Mouse (Mus musculus) cerebral cortex, adult 2 months (tissue): ENCODE results near the gene Elk4.

ENCODE experiments used
- WGBS: fragments of 180-500 bp; shearing (Covaris S2); methylation state at CpG from one replicate; pipeline ENCODE4 v1.1.7; 2018; 5-methylcytosine and 5-hydroxymethylcytosine counted together

The Elk4 gene

DNA sequence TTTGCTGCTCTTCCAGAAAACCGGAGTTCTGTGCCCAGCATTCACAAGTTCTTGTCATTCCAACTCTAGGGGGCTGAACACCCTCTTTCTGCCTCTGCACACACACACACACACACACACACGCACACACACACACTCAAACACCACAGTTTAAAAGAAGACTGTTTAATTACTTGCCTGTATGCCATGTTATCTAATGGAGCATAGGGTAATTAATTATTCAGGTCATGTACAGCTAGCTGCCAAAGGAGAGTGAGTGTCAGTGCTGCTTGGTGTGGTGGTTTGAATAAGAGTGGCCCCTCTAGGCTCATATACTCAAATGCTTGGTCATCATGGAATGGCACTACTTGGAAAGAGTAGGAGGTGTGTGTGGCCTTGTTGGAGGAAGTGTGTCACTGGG, 23.6 kb upstream of the Elk4 start:
- WGBS, result 61% methylated on average over 2 of the region's 2 CpGs

GRCm38 (mm10) chr1:131987432-131987831, 20.0 kb upstream of the Elk4 start:
- WGBS, result 53% methylated on average over 15 of the region's 15 CpGs

DNA sequence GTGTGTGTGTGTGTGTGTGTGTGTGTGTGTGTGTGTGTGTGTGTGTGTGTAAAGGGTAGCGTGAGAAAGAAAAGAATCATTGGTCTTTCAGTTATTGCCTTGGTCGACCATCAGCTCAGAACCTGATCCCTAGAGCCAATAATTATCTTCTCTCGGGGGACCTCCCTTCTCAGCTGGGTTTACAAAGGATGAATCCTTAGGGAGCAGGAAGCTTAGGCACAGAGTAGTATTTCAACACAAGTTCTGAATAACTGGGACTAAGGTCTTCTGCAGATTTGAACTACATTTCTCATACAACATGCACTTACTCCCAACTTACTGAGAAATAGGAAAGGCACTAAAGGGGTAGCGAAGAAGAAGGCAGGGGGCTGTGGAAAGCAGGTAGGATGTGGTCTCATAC, 17.9 kb upstream of the Elk4 start:
- WGBS, result 78% methylated on average over 4 of the region's 4 CpGs

DNA sequence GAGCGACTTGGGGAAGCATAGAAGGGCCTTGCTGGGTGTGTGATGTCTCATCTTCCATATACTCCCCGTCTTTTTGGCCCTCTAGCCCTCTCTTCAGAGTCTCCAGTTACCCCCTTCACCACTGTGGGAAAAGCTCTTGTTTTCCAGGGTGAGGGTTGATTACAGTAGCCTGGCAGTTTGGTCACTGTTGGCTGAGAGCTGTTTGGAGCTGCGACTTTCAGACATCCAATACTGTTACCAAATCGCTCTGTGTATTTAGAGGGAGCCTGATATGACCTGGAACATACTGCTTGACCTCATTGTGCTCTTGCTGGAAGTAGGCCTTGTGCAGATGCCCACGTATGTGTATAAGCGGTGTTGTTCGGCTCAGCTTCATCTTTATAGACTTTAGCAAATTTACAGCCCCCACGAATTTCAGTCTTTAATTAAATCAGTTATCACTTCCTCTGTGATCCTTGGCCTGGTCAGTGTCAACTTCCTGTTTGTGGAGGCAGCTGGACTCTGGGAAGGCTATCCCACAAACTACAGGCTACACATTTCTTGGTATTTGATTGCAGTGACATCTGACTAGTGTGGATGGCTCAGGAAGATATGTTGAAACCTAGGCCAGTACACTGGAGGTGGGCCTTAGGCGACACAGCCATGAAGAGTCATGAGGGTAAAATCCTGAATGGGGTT, 17.2 kb upstream of the Elk4 start:
- WGBS, result 89% methylated on average over 9 of the region's 9 CpGs

DNA sequence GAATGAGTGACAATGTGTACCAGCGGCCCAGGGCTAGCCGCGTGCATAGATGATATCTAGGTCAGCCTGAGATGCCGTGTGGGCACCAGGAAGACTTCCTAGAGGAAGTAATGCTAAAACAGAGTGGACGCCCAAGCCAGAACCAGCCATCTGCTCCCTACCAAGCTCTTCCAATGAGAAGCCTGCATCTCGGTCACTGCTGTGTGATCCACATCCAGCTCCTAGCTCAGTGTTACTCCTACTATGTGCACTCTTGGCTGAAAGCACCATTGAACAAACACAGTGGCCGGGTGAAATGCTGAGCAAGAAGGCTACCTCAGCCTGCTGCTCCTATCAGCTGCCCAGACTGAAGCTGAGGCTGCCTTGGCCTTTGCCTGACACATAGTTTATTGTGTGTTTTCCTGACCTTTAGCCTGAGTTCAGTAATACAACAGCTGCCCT, 14.8 kb upstream of the Elk4 start:
- 63% methylated on average over 7 of the region's 7 CpGs for WGBS

DNA sequence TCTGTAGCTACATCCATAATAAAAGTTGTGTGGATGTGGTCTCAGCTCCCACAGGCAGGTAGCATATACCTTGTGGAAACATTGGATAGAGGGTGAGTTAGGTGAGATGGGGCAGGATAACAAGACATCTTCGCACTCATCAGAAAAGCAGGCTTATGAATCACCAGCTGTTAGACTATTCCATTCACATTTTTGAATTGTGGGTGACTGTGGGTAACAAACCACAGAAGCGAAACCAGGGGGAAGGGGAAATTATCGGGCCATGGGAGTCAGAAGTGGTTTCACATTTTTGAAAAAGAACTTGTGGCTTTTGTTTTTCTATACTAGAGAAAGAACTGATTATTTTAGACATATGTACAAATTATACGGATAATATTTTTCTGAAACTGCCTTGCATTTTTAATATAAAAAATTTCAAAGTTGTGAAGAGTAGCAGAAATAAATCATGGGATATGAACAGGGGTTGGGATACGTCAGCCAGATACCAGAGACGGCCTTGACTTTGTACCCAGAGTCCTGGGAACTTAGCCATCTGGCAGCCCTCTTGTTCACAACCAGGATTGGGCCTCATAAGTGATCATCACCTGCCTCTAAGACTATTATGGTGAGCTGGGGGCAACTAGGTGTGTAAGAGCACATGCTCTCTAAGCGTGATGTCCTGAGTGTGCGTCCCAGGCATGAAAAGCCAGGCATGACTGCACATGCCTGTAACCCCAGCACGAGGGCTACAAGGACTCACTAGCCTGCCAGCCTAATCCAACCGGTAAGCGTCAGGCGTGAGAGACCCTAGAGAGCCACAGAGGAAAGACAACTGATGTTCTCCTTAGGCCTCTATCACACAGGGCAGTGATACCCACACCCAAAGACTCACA, 14.0 kb upstream of the Elk4 start:
- 91% methylated on average over 12 of the region's 12 CpGs for WGBS

DNA sequence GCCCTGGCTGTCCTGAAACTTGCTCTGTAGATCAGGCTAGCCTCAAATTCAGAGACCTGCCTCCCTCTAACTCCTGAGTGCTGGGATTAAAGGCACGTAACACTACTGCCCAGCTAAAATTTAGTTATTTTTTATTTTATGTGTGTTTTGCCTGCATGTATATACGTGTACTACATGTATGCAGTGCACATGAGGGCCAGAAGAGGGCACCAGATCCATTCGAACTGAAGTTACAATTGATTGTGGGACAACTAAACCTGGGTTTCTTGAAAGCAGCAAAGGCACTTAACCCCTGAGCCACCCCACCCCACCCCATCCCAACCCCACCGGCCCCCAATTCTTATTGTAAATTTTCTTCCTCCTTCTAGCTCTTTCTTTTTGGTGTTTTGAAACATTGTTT, 12.3 kb upstream of the Elk4 start:
- 48% methylated on average over 4 of the region's 4 CpGs for WGBS

DNA sequence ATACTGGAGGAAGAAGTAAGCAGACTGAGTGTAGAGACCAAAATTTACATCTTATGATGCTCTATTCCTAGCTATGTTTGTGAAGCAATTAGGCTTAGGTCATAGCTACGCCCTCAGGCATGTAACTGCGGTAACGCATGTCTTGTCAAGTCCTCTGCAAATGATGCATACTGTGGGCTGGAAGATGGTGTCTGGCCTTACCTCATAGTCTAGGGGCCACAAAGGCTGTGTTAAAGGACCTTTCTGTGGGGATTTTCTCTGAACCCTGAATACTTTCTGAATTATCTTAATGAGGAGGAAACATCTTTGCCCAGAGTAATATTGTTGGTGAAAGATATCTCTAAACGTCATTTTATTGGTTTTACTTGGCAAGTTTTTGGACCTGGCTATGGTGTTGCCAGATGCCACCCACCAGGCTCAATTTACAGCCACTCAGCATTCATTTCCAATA, 5.5 kb upstream of the Elk4 start:
- 84% methylated on average over 4 of the region's 4 CpGs for WGBS

DNA sequence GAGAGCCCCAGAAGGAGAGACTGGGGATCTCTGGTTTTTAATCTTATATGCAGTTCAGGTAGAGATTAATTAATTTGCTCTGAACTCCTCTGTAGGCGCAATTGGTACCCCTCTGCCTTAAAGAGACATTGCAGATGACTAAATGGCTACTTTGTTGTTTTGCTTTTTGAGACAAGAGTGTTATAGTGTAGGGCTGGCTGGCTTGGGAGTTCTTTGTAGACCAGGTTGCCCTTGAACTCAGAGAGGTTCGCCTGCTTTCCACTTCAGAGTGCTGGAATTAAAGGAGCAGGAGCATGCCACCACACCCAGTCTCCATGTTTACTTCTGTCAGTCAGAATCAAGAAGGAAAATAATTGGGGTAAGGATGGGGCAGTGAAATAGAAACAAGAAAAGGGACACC, 4.3 kb upstream of the Elk4 start:
- 83% methylated on average over 2 of the region's 2 CpGs for WGBS

GRCm38 (mm10) chr1:132003817-132004216, 3.6 kb upstream of the Elk4 start:
- WGBS, result 27% methylated on average over 1 of the region's 1 CpGs

- 88% methylated on average over 6 of the region's 6 CpGs for WGBS
Measured at GRCm38 (mm10) chr1:132004574-132005180, 2.7 kb upstream of the Elk4 start.

DNA sequence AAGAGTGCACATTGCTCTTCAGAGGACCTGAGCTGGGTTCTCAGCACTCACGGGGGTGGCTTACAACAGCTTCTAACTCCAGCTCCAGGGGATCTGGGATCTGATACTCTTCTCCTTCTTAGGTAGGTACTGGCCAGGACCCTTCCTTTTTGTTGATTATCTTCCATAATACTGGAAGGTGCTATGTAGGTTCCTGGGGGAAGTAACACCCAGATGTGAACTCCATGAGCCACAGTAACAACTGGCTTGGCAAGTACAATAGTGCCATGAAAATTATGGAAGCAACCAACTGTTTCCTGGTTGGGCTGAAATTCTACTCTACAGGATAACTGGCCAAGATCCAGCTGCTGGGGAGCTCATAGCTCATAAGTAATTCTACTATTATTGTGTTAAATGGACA, 1.9 kb upstream of the Elk4 start:
- WGBS, result 84% methylated on average over 1 of the region's 1 CpGs

DNA sequence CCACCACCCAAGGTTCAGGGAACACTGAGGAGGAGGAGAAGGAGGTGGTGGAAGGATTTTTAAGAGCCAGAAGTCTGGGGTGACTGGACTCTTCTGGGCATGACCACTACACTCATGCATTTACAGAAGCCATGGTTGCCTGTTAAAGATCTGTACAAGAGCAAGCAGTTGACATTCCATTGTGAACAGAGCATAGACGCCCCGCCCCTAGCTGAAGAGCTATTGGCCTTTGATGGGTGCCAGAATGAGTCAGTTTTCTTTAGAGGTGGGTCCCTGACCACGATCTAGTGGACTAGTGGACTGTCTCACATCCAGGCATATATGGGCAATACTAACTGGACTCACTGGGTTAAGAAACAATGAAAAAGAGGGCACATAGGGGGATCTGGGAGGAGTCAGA, 1.4 kb upstream of the Elk4 start:
- WGBS, result 84% methylated on average over 3 of the region's 3 CpGs

DNA sequence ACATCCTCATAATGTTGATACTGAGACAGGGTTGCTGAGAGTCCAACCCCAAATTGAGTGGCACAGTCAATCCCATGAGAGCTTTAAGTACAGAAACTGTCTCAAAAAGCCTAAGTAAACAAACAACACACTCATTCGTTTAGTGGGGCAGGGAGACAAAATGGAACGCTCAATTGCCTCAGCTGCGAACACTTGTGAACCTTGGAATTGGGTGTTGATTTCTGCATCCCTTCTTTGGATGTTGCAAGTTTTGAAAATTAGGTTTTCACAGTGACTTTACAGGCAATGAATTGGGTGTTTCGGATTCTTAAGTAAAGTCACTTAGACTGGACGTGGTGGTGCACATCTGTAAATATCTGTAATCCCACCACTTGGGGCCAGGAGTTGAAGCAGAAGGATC, 686 bp upstream of the Elk4 start:
- 22% methylated on average over 5 of the region's 5 CpGs for WGBS

DNA sequence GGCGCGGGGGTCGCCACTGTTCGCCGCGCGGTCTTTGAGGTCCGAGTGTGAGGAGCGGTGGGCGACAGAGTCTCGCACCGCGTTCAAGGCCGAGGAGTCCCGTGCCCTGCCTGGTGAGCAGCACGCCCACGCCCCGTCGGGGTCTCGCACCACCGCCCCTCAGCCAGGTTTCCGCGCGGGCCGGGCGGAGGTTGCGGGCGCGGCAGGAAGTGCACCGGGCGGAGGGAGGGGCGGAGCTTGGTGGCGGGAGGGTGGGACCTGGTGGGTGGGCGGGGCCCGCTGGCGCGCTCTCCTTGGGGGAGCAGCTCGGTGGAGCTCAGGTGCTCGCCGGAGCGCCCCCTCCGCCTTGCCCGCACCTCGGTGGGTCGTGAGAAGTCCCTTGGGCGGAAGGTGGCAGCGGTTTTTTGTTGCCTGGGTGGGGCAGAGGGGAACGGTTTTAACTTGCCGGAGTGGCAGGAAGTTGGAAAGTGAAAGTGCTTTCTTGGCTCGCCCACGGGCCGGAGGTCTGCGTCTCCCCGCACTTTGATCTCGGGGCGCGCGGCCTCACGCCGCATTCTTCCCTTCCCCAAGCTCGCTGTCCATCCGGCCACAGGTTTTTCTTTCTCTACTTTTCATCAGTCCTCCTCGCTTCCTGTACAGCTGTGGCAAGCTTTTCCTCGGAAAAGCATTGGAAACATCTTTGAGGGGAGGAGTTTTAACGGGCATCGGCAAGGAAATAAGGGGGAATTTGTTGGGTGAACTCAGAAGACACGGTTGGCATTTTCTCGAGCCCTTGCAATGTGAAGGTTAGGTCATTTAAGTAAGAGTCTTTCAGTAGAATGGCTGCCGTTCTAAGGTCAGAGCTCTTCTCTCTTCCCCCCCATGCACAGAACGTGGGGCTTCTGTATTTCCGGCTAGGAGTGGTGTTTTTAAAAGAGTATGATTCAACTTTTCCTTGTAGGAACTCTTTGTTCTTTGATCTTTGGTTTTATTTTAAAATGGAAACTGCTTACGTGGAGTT, 721 bp downstream of the Elk4 start:
- WGBS, result under 1% methylated on average over 57 of the region's 72 CpGs

DNA sequence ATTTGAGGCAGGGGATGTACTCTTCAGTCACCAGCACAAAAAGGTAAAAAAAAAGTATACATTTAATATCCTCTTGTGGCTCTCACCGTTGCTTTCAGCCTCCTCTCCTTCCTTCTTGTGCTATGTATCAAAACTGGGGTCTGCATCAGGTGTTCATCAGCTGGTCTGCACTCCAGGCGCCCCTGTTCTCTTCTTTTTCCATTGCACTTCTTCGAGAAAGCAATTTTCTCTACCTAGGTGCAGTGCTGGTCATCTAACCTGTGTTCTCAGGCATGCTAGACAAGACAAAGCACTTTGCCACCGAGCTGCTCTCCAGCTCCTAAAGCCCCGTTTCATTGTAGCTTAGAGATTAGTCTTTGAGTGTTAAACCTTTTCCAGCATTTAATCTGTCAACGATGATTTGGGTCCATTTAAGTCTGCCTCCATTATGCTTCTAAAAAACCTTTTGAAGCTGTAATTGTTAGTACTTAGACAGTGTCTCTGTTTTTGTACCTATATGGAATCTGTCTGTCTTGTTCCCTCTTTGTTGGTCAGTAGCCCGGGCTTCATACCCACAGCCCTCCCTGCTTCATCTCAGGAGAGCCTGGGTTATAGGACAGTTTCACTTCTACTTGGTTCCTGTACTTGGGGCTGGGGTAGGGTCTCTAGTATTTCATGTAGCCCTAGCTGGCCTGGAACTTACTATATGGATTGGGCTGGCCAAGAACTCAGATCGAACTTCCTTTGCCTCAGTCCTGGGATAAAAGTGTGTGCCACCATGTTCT, 1.7 kb downstream of the Elk4 start:
- 36% methylated on average over 8 of the region's 8 CpGs for WGBS

DNA sequence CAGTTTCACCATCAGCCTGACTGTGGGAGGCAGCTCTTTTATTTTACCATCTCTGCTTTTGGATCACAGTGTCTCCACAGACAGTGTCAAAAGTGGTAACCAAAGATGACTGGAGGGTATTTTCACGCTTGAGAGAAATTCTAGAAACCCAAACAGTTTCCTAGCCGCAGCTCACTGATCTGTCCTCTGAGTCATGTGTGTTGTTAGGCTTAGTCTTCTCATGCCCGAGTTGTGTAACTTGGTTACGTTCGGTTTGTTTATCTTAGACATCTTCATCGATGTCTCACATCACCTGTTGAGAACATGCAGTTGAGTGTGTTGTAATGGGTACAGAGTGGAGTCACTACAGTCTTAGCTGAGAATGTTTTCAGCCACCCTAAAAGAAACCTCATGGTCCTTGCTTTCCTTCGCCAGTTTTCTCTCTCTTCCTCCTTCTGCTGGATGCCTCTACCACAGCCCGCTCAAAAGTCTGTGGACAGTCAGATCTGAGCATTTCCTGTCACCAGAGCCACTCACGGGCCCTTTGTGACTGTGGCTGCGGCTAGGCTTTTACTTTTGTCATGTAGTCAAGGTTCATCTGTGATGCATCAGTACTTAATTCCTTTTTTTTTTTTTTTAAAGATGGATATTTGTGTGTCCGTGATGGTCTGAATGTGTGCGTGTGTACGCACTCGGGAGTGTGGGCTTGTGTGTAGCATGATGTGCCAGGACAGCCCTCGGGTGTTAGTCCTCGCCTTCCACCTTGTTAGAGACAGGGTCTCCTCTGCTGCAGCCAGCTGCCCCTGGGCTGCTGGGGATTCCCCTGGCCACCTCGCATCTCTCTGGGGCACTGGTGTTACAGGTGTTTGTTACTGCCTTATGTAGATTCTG, 3.5 kb downstream of the Elk4 start:
- WGBS, result 69% methylated on average over 17 of the region's 17 CpGs

DNA sequence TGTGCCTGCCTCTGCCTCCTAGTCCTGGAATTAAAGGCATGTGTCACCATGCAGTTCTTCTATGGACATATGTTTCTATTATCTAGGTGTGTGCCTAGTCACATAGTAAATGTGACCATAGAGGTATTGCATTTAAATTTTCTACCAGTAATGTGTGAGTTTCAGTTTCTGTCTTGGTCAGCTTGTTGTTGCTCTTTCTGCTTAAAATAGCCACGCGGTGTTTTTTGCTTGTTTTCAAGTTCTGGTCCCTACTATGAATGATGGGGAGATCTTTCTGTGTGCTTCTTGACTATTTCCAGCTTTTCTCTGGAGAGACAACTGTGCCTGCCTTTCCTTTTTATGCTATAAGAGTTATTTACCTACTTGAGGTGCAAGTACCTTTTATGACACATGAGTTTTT, 4.4 kb downstream of the Elk4 start:
- WGBS, result 51% methylated on average over 2 of the region's 2 CpGs

GRCm38 (mm10) chr1:132012861-132013260, 5.5 kb downstream of the Elk4 start:
- WGBS, result 55% methylated on average over 8 of the region's 8 CpGs

DNA sequence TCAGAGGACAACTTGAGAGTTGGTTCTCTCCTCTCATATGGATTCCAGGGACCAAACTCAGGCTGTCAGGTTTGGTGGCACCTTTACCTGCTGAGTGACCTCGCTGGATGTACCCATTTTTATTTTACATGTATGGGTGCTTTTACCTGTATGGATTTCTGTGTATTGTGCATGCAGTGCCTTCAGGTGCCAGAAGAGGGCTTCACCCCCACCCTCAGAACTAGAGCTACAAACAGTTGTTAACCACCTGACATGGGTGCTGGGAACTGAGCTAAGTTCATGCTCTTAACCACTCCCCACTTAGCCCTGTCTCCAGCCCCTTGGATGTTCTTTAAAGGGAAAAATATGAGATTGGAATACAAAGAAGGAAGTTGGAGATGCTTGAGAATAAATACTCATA, 7.4 kb downstream of the Elk4 start:
- 95% methylated on average over 1 of the region's 1 CpGs for WGBS
